Mouse (Mus musculus) liver, adult 2 months (tissue): ENCODE measurements around the gene Suox.

Source experiments
- CTCF ChIP-seq: fragments of 200-500 bp; IDR thresholded peaks from 2 replicates; pipeline ENCODE4 v1.5.1; 2011; ENCODE audit warnings: low read depth, low read length, control low read depth
- POLR2A ChIP-seq: fragments of 200-500 bp; IDR thresholded peaks from 2 replicates; pipeline ENCODE4 v1.6.1; 2011; ENCODE audit warnings: low read length, control low read depth; ENCODE audit not compliant: insufficient read depth; ENCODE audit errors: extremely low read depth

GRCm38 (mm10) chr10:128657844-128658243 is 16.0 kb downstream of the Suox start:
- TF ChIP-seq POLR2A (no peak), CTCF (no peak)
